Mouse (Mus musculus) layer of hippocampus, adult 9-11 months (tissue): Measurements from ENCODE around the gene N4bp2l2.

ENCODE experiments used
- DNase-seq: peaks from one replicate; pipeline ENCODE4 v3.0.0; 2022

N4bp2l2 gene

GRCm38 (mm10) chr5:150595366-150596016 is 70.5 kb downstream of the N4bp2l2 start:
- no peak for DNase-seq

- DNase-seq, result no peak
Measured at GRCm38 (mm10) chr5:150594649-150595339, 71.2 kb downstream of the N4bp2l2 start.

GRCm38 (mm10) chr5:150593756-150594648 is 72.0 kb downstream of the N4bp2l2 start:
- peak; percentile 62 for DNase-seq

GRCm38 (mm10) chr5:150592904-150593755 is 72.9 kb downstream of the N4bp2l2 start:
- peak; percentile 33 for DNase-seq

GRCm38 (mm10) chr5:150592186-150592903 is 73.6 kb downstream of the N4bp2l2 start:
- DNase-seq, result no peak

GRCm38 (mm10) chr5:150589945-150590344 is 76.0 kb downstream of the N4bp2l2 start:
- DNase-seq, result no peak

GRCm38 (mm10) chr5:150584337-150584729 is 81.7 kb downstream of the N4bp2l2 start:
- no peak for DNase-seq

- DNase-seq, result no peak
Measured at GRCm38 (mm10) chr5:150583622-150584336, 82.2 kb downstream of the N4bp2l2 start.

- DNase-seq, result no peak
Measured at GRCm38 (mm10) chr5:150583181-150583580, 82.8 kb downstream of the N4bp2l2 start.

- no peak for DNase-seq
Measured at GRCm38 (mm10) chr5:150581180-150581579, 84.8 kb downstream of the N4bp2l2 start.

- DNase-seq, result no peak
Measured at GRCm38 (mm10) chr5:150578613-150579171, 87.3 kb downstream of the N4bp2l2 start.

- DNase-seq, result no peak
Measured at GRCm38 (mm10) chr5:150576832-150577231, 89.2 kb downstream of the N4bp2l2 start.

GRCm38 (mm10) chr5:150574885-150575284 is 91.1 kb downstream of the N4bp2l2 start:
- DNase-seq, result no peak

- DNase-seq, result no peak
Measured at GRCm38 (mm10) chr5:150574403-150574802, 91.6 kb downstream of the N4bp2l2 start.

GRCm38 (mm10) chr5:150570496-150571219 is 95.3 kb downstream of the N4bp2l2 start:
- no peak for DNase-seq

- DNase-seq, result no peak
Measured at GRCm38 (mm10) chr5:150566971-150567370, 99.0 kb downstream of the N4bp2l2 start.

- peak; percentile 40 for DNase-seq
Measured at GRCm38 (mm10) chr5:150566226-150566625, 99.8 kb downstream of the N4bp2l2 start.

GRCm38 (mm10) chr5:150564426-150564825 is 101.6 kb downstream of the N4bp2l2 start:
- DNase-seq, result no peak

GRCm38 (mm10) chr5:150561783-150562182 is 104.2 kb downstream of the N4bp2l2 start:
- no peak for DNase-seq

- DNase-seq, result no peak
Measured at GRCm38 (mm10) chr5:150561376-150561775, 104.6 kb downstream of the N4bp2l2 start.
